Mouse (Mus musculus): ENCODE results near the gene Ints14. TPM values are rescaled to one million over a fixed set of nuclear protein-coding genes. Genes with fewer than 3 reads are reported as not detected.

The Ints14 gene
- polyA plus RNA-seq, 1 experiment from 2014 or later, result 35.1 TPM

DNA sequence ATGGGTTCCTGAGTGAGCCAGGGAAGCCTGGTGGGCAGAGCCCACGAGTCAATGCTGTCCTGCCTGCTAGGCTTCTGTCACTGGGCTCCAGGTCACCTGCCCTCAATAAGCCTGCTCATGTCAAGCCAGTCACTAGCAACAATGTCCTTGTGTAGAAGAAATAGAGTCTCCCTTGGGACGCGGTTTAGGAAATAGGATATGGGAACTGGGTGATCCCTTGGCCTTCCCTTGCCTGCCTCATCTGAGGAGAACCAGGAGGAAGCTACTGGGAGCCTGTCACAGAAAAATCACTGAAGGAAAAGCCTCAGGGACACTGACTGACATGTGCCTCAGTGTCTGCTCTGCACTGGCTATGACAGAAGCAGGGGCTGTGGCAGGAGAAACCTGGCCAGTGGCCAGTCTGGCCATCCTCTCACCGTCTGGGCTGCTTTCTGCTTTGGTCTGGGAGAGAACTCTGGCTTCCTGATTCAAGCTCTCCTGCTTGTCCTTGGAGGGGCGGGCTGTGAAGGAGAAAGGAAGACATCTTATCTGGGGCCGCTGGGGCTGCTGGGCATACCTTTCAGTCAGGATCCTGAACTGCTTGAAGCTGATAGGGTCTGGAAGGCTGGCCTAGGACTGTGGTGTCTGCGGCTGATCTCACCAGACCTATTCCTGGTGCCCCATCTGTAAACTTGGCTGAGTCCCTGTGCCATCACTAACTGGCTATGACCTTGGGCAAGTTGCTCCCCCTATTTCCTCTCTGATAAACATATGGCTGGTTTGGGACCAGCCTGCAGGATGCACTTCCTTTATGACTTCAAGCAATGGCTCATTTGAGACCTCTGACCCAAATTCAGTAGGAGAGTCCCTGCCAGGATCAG is 28.7 kb upstream of the Ints14 start:
- H3K9me3 ChIP-seq (replicated peaks; ENCODE audit: control insufficient read depth, low read length, poor library complexity, severe bottlenecking), result no peaks in the 10 kb centered on the region
- no peak overlapping the region for H3K9ac ChIP-seq (ENCODE audit: low read depth, low read length)
- WGBS, result 83% methylated on average over 7 of the region's 7 CpGs
- no peak overlapping the region for H3K4me2 ChIP-seq (ENCODE audit: low read length)
- H3K27ac ChIP-seq (ENCODE audit: low read length), result no peak overlapping the region
- no peak overlapping the region for H3K4me3 ChIP-seq (ENCODE audit: low read depth, low read length)
- no peaks in the 10 kb centered on the region for H3K27me3 ChIP-seq (ENCODE audit: control insufficient read depth, insufficient read depth, low read depth, low read length)
- H3K36me3 ChIP-seq (ENCODE audit: control insufficient read depth, insufficient read depth, low read length), result no peaks in the 10 kb centered on the region
- no peak for ATAC-seq
- H3K4me1 ChIP-seq (ENCODE audit: control insufficient read depth, insufficient read depth, low read length), result no peaks in the 10 kb centered on the region

DNA sequence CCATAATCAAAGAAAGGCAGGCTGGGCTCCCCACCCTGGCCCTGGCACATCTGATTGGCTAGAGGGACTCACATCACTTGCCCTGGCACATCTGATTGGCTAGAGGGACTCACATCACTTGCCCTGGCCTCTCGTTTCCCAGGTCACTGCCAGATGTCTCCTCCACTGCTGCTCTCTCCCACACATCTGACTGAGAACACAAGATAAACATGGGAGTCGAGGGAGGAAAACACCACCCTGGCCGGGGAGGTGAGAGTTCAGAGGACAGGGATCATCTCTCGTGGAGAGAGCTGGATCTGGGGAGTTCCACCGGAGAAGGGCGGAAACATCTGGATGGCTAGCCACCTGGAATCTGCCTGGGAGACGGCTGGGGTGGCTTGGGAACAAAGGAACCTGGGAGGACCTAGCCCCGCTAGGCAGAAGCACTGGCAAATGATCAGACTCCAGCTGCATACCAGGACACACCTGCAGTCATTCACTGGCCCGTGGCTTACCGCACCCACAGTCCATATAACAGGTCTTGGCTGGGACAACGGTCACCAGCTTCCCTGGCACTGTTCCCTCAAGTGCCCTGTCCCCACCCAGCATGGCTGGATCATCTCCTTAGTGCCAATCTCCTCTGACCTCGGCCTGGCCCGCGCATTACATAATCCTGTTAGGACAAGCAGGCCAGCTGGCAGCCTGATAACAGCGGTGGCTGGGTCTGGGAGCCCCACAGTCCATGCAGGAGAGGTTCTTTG is 26.5 kb upstream of the Ints14 start:
- Histone ChIP-seq H3K27ac (ENCODE audit: low read length) (no peak overlapping the region), H3K4me1 (ENCODE audit: control insufficient read depth, insufficient read depth, low read length) (no peaks in the 10 kb centered on the region), H3K9me3 (replicated peaks; ENCODE audit: control insufficient read depth, low read length, poor library complexity, severe bottlenecking) (no peaks in the 10 kb centered on the region), H3K4me3 (ENCODE audit: low read depth, low read length) (no peak overlapping the region), H3K36me3 (ENCODE audit: control insufficient read depth, insufficient read depth, low read length) (no peaks in the 10 kb centered on the region), H3K9ac (ENCODE audit: low read depth, low read length) (no peak overlapping the region), H3K4me2 (ENCODE audit: low read length) (no peak overlapping the region), H3K27me3 (ENCODE audit: control insufficient read depth, insufficient read depth, low read depth, low read length) (no peaks in the 10 kb centered on the region)
- WGBS, result 59% methylated on average over 15 of the region's 15 CpGs
- ATAC-seq, result no peak

DNA sequence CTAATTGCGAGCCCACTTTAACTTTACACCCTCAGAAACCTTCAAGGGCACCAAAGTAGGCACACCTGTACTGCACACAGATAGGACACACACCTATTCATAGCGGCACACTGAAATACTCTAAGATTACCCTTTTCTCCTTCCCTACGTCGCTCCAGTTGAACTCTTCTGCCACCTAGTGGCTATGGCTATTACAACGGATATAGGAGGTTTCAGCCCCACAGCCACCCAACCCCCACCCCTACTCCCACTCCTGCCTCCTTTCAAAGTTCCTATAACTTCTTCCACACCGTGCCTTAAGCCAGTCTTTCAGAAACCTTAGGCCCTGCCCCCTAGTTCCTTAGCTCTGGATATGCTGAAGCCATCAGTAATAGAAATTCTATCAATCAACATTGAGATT is 24.2 kb upstream of the Ints14 start:
- no peaks in the 10 kb centered on the region for H3K4me1 ChIP-seq (ENCODE audit: control insufficient read depth, insufficient read depth, low read length)
- H3K36me3 ChIP-seq (ENCODE audit: control insufficient read depth, insufficient read depth, low read length), result no peaks in the 10 kb centered on the region
- H3K9ac ChIP-seq (ENCODE audit: low read depth, low read length), result no peak overlapping the region
- H3K9me3 ChIP-seq (replicated peaks; ENCODE audit: control insufficient read depth, low read length, poor library complexity, severe bottlenecking), result no peaks in the 10 kb centered on the region
- H3K4me2 ChIP-seq (ENCODE audit: low read length), result no peak overlapping the region
- ATAC-seq, result no peak
- H3K27ac ChIP-seq (ENCODE audit: low read length), result no peak overlapping the region
- no peaks in the 10 kb centered on the region for H3K27me3 ChIP-seq (ENCODE audit: control insufficient read depth, insufficient read depth, low read depth, low read length)
- no peak overlapping the region for H3K4me3 ChIP-seq (ENCODE audit: low read depth, low read length)
- WGBS, result 7% methylated on average over 6 of the region's 6 CpGs

DNA sequence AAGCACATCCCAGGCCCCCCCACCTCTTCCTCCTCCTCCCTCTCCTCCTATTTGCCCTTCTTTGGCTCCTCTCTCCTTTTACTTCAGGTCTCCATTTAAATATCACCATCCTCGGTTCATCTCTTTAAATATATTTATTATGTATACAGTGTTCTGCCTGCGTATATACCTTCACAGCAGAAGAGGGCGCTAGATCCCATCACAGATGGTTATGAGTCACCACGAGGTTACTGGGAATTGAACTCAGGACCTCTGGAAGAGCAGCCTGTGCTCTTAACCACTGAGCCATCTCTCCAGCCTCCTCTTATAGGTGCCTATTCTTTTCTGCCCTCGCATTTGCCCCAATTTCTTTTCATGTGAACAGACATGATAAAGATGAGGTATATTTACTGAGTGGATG is 23.2 kb upstream of the Ints14 start:
- ATAC-seq, result no peak
- 59% methylated on average over 5 of the region's 5 CpGs for WGBS
- no peak overlapping the region for H3K4me2 ChIP-seq (ENCODE audit: low read length)

DNA sequence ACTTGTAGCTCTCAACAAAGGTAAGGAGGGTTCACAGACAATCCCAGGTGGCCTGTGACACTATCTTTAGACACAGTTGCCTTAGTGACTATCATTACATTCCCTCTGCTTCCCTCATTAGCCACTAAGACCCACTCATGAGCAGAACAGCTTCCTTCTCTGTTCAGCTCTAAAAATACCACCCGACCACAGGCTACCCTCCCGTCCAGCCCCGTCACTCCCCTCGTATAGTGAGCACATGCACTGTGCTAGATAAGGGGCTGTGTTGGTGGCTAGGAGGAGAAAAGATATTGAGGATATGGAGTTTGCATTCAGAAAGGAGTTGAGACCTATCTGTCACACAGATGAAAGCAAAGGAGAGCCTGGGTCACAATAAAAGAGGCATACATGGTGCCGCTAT is 22.2 kb upstream of the Ints14 start:
- Histone ChIP-seq H3K4me1 (ENCODE audit: control insufficient read depth, insufficient read depth, low read length) (no peaks in the 10 kb centered on the region), H3K9ac (ENCODE audit: low read depth, low read length) (no peak overlapping the region), H3K27me3 (ENCODE audit: control insufficient read depth, insufficient read depth, low read depth, low read length) (no peaks in the 10 kb centered on the region), H3K27ac (ENCODE audit: low read length) (no peak overlapping the region), H3K9me3 (replicated peaks; ENCODE audit: control insufficient read depth, low read length, poor library complexity, severe bottlenecking) (no peaks in the 10 kb centered on the region), H3K36me3 (ENCODE audit: control insufficient read depth, insufficient read depth, low read length) (no peaks in the 10 kb centered on the region), H3K4me2 (ENCODE audit: low read length) (no peak overlapping the region), H3K4me3 (ENCODE audit: low read depth, low read length) (no peak overlapping the region)
- no peak for ATAC-seq
- 80% methylated on average over 5 of the region's 5 CpGs for WGBS

More for the DNA sequence above, 23.2 kb upstream of the Ints14 start:
- no peaks in the 10 kb centered on the region for H3K4me1 ChIP-seq (ENCODE audit: control insufficient read depth, insufficient read depth, low read length)
- H3K27ac ChIP-seq (ENCODE audit: low read length), result no peak overlapping the region
- H3K27me3 ChIP-seq (ENCODE audit: control insufficient read depth, insufficient read depth, low read depth, low read length), result no peaks in the 10 kb centered on the region
- no peaks in the 10 kb centered on the region for H3K9me3 ChIP-seq (replicated peaks; ENCODE audit: control insufficient read depth, low read length, poor library complexity, severe bottlenecking)
- H3K36me3 ChIP-seq (ENCODE audit: control insufficient read depth, insufficient read depth, low read length), result no peaks in the 10 kb centered on the region
- no peak overlapping the region for H3K9ac ChIP-seq (ENCODE audit: low read depth, low read length)
- H3K4me3 ChIP-seq (ENCODE audit: low read depth, low read length), result no peak overlapping the region

DNA sequence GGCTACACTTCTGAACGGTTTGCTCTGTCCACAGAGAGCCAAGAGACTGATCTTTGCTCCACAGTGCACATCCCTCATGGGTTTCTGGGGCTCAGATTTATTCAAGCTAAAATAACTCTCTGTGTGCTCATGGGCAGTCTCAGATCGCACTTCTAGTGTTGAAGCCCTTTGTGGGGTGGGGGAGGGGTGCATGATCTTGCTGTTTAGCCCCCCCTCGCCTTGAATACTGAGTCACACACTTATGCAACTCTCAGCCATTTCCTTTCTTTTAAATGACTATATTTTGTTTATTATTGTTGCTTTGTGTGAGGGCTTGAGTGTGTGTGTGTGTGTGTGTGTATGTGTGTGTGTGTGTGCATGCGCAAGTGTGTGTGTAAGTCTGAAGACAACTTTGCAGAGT is 21.4 kb upstream of the Ints14 start:
- WGBS, result 60% methylated on average over 4 of the region's 4 CpGs
- Histone ChIP-seq H3K4me1 (ENCODE audit: control insufficient read depth, insufficient read depth, low read length) (no peaks in the 10 kb centered on the region), H3K27ac (ENCODE audit: low read length) (no peak overlapping the region)

DNA sequence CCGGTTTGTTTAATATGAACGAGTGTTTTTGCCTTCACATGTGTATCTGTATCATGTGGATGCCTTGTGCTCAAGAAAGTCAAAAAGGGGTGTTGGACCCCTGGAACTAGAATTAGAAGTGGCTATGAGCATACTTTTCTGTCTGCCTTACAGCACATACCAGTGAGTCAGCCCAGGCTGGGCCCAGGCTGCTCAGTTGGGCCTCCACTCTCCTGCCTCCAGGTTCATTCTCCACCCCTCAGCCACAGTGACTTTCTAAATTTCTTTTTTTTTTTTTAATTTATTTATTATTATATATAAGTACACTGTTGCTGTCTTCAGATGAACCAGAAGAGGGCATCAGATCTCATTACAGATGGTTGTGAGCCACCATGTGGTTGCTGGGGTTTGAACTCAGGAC is 20.9 kb upstream of the Ints14 start:
- Histone ChIP-seq H3K36me3 (ENCODE audit: control insufficient read depth, insufficient read depth, low read length) (no peaks in the 10 kb centered on the region), H3K4me1 (ENCODE audit: control insufficient read depth, insufficient read depth, low read length) (no peaks in the 10 kb centered on the region), H3K4me2 (ENCODE audit: low read length) (no peak overlapping the region), H3K27ac (ENCODE audit: low read length) (no peak overlapping the region), H3K9ac (ENCODE audit: low read depth, low read length) (no peak overlapping the region), H3K4me3 (ENCODE audit: low read depth, low read length) (no peak overlapping the region), H3K9me3 (replicated peaks; ENCODE audit: control insufficient read depth, low read length, poor library complexity, severe bottlenecking) (no peaks in the 10 kb centered on the region), H3K27me3 (ENCODE audit: control insufficient read depth, insufficient read depth, low read depth, low read length) (no peaks in the 10 kb centered on the region)
- no peak for ATAC-seq
- 79% methylated on average over 2 of the region's 2 CpGs for WGBS

More for the DNA sequence above, 21.4 kb upstream of the Ints14 start:
- no peak overlapping the region for H3K4me2 ChIP-seq (ENCODE audit: low read length)
- H3K36me3 ChIP-seq (ENCODE audit: control insufficient read depth, insufficient read depth, low read length), result no peaks in the 10 kb centered on the region
- ATAC-seq, result no peak
- H3K4me3 ChIP-seq (ENCODE audit: low read depth, low read length), result no peak overlapping the region
- H3K9ac ChIP-seq (ENCODE audit: low read depth, low read length), result no peak overlapping the region
- H3K27me3 ChIP-seq (ENCODE audit: control insufficient read depth, insufficient read depth, low read depth, low read length), result no peaks in the 10 kb centered on the region
- H3K9me3 ChIP-seq (replicated peaks; ENCODE audit: control insufficient read depth, low read length, poor library complexity, severe bottlenecking), result no peaks in the 10 kb centered on the region

DNA sequence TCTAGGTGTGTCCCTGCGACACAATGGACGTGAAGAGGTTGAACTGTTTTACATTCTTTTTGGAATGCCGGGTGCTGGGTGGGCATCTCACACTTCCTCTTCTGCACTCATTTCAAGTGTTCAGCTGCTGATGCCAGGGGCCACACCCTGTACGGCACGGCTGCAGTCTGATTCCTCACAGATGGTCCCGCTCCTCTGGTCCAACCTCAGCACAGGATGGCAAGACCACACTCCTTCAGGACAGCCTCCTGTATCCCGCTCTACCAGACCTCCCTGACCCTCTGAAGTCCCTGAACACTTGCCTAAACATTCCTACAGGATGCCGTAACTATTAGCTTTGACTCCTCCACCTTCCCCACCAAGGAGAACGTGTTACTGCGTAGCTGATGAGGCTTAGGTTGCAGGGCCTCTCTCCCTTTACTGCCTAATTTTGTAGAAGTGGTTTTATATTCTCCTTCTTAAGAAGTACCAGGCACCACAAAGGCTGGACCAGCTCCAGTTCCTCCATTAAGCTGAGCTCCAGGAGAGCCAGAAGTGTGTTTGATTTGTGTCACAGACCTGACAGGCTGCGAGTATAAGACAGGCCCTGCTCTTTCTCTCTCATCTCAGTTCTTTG is 19.9 kb upstream of the Ints14 start:
- ATAC-seq, result no peak
- Histone ChIP-seq H3K9me3 (replicated peaks; ENCODE audit: control insufficient read depth, low read length, poor library complexity, severe bottlenecking) (no peaks in the 10 kb centered on the region), H3K27ac (ENCODE audit: low read length) (no peak overlapping the region), H3K4me2 (ENCODE audit: low read length) (no peak overlapping the region), H3K4me1 (ENCODE audit: control insufficient read depth, insufficient read depth, low read length) (no peaks in the 10 kb centered on the region), H3K36me3 (ENCODE audit: control insufficient read depth, insufficient read depth, low read length) (no peaks in the 10 kb centered on the region), H3K4me3 (ENCODE audit: low read depth, low read length) (no peak overlapping the region), H3K27me3 (ENCODE audit: control insufficient read depth, insufficient read depth, low read depth, low read length) (no peaks in the 10 kb centered on the region), H3K9ac (ENCODE audit: low read depth, low read length) (no peak overlapping the region)
- 86% methylated on average over 11 of the region's 11 CpGs for WGBS

DNA sequence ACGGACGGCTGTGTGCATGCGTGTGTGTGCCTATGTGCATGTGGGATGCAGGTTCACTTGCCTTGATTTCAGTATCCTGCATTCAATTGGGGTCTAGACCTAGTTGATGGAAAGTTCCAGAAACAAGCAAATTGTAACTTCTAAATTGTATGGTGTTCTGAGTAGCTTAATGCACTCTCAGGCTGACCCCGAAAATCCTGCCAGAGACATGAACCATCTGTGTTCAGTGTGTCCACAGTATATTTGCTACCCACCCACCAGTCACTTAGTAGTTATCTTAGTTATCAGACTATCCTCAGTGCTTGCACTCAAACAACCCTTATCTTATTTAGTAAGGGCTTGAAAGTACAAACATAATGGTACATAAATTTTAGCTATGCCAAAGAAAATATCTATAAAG is 19.1 kb upstream of the Ints14 start:
- H3K4me1 ChIP-seq (ENCODE audit: control insufficient read depth, insufficient read depth, low read length), result no peaks in the 10 kb centered on the region
- no peak for ATAC-seq
- no peak overlapping the region for H3K27ac ChIP-seq (ENCODE audit: low read length)
- H3K27me3 ChIP-seq (ENCODE audit: control insufficient read depth, insufficient read depth, low read depth, low read length), result no peaks in the 10 kb centered on the region
- no peaks in the 10 kb centered on the region for H3K36me3 ChIP-seq (ENCODE audit: control insufficient read depth, insufficient read depth, low read length)
- no peak overlapping the region for H3K4me3 ChIP-seq (ENCODE audit: low read depth, low read length)
- H3K9ac ChIP-seq (ENCODE audit: low read depth, low read length), result no peak overlapping the region
- no peaks in the 10 kb centered on the region for H3K9me3 ChIP-seq (replicated peaks; ENCODE audit: control insufficient read depth, low read length, poor library complexity, severe bottlenecking)
- 90% methylated on average over 4 of the region's 4 CpGs for WGBS
- H3K4me2 ChIP-seq (ENCODE audit: low read length), result no peak overlapping the region
